Mouse (Mus musculus): ENCODE data around the gene Vps52.

The Vps52 gene

DNA sequence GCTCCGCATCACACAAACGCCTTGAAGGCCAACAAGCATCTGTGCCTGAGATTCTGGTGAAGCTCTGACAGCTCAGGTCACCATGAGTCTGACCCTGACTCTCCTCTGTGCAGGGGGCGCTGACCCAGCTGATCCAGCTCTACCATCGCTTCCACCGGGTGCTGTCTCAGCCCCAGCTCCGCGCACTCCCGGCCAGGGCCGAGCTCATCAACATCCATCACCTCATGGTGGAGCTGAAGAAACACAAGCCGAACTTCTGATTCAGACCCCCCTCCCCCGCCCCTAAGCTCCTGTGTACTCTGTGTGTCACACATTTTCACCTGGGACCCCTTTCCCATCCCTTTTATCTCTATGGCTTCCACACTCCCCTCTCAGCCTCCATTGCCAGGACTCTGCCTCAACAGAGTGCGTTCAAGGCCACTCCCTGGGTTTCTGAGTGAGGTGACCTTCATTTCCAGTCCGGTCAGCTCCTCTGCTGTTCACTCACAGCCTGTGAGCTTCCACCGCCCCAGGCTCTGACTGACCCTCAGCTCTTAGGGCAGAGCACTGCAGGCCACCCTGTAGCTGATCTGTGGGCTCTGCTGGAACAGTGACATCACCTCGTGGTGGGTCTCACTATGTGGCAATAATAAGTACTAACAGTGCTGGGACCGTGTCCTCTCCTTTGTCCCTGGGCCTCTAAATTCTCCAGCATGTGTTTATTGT lies 10.4 kb downstream of the Vps52 start:
- 89% methylated on average over 16 of the region's 16 CpGs for WGBS

DNA sequence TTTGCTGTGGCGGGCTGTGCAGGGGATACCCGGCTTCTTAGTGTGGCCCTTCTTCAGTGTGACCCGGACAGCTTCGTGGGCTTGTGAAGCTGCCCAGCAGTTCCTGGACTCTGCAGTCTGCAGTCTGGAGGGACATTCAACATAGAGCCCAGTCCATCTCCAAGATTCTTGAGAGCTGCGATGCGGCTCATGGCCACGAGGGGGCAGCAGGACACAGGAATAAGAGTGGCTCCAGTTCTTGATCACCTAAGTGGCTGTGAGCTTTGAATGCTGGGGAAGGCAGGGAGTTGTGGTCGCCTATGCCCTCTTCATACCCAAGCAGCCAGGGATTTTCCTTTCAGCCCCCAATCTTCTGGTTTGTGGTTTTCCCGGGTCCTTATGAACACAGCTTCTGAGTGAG lies 12.9 kb downstream of the Vps52 start:
- 4% methylated on average over 9 of the region's 9 CpGs for WGBS

DNA sequence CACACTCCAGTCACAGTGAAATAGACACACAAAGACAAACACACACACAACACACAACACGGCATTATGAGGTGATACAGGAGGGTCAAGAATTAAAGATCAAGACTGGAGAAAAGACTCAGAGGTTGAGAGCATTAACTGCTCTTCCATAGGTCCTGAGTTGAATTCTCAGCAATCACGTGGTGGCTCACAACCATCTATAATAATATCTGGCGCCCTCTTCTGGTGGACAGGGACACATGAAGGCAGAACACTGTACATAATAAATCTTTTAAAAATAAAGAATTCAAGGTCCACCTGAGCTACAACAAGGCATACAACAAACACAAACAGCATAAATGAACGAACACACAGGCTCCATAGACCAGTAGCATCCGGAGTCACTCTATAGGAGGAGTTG lies 13.3 kb downstream of the Vps52 start:
- 30% methylated on average over 5 of the region's 5 CpGs for WGBS

DNA sequence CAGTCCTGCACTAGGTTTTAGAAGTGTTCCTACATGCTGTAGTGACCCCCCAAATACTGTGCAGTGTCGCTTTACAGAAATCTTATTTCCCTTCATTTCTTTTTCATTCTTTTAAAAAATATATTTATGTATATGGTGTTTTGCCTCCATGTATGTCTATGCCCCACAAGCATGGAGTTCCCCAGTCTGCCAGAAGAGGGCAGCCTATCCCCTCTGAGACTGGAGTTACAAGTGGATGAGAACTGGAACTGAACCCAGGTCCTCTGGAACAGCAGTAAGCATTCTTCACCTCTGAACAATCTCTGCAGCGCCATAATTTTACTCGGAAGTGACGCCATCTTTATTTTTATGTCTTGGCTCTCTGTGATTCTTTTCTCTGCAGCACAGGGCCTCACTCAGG lies 13.8 kb downstream of the Vps52 start:
- 77% methylated on average over 4 of the region's 4 CpGs for WGBS

DNA sequence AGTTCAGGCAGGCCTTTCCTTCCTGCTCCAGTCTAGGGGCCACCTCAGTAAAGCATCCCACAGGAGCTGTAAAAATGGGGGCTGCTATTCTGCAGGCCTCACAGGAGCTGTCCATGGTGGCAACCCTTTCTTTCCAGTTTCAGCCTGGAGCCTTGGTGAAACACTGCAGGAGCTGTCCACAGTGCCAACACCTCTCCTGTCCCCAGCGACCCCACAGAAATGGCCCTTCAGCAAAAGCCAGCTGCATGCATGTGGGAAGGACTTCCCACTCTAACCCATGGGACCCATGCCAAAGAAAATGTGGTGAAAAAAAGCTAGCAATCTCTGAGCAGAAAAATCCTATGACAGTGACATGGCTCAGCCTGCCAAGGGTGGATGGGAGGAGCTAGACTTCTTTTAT lies 17.1 kb downstream of the Vps52 start:
- 17% methylated on average over 1 of the region's 1 CpGs for whole genome bisulfite sequencing

DNA sequence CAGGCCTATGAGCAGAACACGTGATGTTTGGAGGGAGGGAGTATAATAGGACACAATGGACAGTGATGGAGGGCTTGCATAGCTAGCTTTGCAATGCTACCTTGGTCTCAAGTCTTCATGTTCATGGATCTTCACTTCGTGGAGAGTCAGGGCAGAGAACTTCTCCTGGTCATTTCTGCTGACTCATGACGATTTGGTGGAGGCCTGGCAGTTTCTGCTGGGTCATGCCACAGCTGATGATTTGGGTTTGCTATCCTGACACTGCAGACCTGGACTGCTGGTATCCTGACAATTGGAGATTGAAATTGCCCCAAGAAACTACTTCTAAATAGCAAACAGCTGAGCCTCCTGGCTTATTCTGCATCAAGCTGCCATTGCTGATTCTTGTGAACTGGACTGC lies 18.0 kb downstream of the Vps52 start:
- WGBS = 66% methylated on average over 3 of the region's 3 CpGs

DNA sequence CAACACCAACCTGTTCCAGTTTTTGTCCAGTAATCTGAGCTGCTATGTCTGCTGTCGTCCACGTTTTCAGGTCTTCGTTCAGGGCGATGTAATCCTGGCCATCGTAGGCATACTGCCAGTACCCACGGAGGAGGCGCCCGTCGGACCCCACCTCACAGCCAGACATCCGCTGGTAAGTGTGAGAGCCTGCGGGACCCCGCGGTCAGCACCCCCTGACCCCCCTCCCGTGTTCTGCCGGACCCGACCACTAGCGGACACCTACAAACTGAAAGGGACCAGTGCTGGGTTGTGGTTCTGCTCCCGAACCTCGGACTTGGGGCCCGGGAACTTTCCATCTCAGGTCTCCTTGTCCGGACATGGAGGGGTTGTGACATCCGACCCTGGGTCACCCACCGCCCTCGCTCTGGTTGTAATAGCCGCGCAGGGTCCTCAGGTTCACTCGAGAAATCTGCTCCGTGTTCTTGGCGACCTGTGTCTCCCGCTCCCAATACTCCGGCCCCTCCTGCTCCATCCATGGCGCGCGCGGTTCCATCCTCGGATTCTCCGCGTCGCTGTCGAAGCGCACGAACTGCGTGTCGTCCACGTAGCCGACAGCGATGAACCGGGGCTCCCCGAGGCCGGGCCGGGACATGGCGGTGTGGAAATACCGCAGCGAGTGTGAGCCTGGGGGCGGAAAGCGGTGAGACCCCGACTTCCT lies 22.4 kb downstream of the Vps52 start:
- 3% methylated on average over 57 of the region's 57 CpGs for WGBS

DNA sequence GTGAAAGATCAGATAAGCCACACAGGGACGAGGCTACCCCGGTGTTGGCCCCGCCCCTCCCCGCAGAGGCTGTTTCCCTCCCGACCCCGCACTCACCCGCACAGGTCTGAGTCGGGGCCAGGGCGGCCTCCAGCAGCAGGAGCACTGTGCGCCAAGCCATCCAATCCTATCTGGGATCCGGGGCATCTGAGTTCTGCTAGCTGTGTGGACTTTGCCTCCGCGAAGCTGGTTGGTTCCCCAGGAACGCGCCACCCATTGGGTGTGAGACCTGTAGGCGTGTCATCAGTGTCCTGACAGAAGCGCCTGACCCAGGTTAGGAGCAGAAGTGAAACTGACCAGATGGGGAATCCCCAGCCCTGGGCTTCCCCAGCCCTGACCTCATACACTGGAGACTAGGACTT lies 23.0 kb downstream of the Vps52 start:
- WGBS = 4% methylated on average over 14 of the region's 17 CpGs

DNA sequence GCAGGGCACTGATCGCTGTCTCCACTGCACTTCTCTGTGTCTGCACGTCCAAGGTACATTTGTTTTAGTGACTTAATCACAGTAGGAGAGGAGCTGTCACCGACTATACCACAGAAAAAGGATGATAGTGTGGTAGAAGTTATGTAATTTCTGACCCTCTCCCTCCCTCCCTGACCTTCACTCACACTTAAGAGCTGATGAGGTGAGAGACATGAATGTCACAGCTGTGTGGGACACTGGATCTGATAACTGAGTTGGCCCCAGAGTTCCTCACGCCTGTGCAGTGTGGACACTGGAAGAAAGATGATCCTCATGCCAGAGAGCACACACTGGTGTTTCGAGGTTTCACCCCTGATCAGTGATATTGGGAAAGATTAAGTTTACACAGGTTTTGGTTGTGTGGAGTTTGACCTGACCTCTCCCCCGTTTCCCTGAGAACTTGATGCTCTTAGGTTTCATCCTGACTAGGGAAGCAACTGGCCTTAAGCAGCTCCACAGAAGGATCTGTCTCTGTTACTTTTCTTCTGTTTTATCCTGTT lies 24.0 kb downstream of the Vps52 start:
- WGBS = 85% methylated on average over 6 of the region's 6 CpGs

DNA sequence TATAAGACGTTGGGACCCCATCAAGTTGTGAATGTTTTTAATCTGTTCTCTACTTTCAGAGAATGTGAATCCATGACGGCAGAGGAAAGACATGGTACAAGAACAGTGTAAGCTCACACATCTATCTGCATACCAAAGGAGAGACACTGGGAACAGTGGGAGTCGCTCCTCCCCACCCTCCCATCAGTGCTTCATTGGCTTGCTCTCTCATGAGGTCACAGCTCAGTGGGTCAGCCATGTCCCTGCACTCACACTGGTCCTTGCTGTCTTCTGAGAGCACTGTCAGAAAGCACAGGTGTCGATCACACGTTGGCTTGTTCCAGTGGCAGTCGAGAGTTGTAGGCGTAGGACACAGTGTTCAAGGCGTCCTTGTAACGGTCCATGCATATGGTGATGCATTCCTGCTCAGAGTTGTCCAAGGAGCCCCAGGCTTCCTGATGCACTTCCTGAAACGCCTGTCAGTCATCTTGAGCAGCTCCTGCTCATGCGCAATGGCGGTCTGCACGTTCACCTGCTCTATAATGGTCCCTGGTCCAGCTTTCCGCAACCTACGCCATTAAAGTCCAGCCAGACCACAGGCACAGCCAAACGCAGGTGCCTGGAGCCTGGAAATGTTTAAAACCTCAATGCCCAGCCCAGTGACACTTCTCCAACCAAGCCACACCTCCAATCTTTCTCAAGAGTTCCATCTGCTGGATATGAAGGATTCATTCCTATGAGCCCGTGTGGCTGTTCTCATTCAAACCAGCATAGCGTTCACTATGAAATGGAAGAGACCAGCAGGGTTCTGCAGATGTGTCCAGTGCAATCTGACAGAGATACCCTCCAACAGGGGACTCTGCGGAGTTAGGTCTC lies 24.8 kb downstream of the Vps52 start:
- WGBS = 75% methylated on average over 19 of the region's 19 CpGs

DNA sequence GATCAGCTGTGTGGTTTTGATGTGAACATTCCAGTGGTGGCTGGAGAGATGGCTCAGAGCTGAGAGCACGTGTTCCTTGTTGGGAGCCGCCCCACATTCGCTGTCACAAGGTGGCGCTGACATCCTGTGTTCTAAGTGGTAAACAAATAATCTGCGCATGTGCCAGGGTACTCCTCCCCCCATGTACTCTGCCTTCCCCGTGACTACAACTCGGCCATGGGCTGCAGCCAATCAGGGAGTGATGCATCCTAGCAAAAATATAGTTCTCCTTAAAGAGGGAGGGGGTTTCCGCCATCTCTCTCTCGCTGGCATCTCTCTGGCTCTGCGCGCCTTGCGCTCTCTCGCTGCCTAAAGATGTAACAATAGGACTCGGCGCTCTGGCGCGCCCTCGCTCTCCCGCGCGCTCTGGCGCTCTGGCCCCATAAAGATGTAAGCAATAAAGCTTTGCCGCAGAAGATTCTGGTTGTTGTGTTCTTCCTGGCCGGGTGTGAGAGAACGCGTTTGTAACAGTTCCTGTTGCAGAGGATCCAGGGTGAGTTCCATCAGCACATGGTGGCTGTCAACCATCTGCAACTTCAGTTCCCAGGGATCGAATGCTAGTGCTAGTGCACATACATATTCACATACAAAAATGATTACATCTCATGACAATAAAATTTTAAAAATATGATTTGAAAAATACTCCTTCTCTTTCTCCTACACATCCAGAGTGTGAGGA lies 25.7 kb downstream of the Vps52 start:
- WGBS = under 1% methylated on average over 27 of the region's 27 CpGs

DNA sequence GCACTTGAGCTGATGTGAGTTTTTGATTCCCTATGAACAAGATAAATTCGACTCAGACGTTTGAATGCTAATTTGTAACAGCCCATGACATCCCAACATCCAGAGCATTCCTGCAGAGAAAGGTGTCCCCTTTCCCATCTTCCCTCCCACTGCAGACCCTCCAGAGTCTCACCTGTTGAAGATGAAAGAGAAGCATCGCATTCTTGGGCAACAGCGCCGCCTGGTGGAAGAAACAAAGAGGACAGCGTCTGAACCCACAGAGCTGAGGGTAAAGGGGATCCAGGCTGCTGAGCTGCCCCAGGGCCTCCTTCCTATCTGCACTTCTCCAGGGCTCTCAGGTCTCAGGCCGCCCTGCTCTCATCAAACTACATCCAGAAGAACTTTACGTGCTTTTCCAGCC lies 26.5 kb downstream of the Vps52 start:
- 11% methylated on average over 8 of the region's 8 CpGs for WGBS

DNA sequence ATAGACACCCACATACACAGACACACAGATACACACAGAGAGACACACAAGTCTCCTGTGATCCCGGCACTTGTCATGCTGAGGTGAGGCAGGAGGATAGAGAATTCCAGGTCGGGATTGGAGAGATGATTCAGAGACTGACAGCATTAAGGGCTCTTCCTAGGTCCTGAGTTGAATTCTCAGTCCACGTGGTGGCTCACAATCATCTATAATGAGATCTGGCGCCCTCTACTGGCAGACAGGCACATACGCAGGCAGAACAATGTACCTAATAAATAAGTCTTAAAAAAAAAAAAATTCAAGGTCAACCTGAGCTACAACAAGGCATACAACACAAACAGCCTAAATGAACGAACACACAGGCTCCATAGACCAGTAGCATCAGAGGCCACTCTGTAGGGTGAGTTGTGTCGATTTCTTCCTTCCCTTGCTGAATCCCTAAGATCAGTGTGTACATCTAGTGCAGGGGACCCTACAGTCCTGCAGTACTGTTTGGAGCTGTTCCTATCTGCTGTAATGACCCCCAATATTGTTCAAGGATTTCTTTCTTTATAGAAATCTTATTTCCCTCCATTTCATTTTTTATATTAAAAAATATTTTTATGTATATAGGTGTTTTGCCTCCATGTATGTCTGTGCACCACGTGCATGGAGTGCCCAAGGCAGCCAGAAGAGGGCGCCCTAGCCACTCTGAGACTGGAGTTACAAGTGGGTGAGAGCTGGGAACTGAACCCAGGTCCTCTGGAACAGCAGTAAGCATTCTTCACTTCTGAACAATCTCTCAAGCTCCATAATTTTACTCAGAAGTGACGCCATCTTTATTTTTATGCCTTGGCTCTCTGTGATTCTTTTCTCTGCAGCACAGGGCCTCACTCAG lies 36.4 kb downstream of the Vps52 start:
- 31% methylated on average over 10 of the region's 10 CpGs for WGBS

DNA sequence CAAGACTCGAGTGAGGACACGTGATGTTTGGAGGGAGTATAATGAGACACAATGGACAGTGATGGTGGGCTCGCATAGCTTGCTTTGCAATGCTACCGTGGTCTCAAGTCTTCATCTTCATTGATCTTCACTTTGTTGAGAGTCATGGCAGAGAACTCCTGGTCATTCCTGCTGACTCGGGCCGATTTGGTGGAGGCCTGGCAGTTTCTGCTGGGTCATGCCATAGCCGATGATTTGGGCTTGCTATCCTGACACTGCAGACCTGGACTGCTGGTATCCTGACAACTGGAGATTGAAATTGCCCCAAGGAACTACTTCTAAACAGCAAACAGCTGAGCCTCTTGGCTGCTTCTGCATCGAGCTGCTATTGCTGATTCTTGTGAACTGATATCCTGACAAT lies 39.3 kb downstream of the Vps52 start:
- WGBS = 94% methylated on average over 8 of the region's 8 CpGs

DNA sequence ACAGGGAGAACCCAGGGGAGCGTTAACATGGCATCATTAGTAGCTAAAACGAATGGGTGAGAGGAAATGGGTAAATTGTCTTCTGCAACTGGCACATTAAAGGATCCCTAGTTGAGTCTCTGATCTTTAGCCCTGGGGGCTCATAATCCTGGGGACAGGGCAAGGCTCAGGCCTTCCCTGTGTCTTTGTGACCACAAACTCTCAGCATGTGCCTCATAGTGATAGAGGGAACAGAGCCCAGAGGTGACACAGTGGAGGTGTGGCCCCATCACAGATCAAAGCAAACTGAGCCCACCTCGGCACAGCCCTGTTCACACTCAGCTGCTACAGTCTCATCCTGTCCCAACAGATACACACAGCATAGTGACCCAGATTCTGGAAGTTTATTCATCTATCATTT lies 40.0 kb downstream of the Vps52 start:
- 86% methylated on average over 3 of the region's 3 CpGs for WGBS

DNA sequence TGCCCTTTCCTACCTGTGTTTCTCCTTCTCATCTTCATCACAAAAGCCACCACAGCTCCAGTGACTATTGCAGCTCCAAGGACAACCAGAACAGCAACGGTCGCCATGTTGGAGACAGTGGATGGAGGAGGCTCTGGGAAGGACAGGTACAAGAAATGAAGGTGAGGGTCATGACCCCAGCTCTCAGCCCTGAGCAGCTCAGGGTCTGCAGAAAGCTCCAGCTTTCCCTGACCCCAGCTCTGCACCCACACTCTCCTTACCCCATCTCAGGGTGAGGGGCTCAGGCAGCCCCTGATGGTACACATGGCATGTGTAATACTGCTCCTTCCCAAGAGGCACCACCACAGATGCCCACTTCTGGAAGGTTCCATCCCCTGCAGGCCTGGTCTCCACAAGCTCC lies 41.4 kb downstream of the Vps52 start:
- WGBS = 96% methylated on average over 2 of the region's 2 CpGs

DNA sequence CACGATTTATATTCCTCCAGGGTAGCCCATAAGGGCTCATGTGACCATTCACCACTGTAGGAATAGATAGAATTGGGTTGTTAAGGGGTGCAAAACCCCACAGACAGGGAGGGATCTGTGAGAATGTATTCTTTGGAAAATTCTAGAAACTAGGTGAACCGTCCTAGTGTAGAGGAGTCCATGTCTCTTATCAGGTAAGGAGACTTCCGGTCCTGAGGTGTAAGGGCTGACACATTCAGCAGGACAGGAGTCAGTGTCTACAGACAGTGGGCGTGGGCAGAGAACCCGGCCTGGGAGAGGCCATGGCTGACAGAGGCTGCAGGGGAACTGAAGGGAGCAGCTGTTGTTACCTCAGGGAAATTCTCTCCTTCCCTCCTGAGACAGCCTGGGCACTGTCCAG lies 43.1 kb downstream of the Vps52 start:
- WGBS = 77% methylated on average over 5 of the region's 5 CpGs

DNA sequence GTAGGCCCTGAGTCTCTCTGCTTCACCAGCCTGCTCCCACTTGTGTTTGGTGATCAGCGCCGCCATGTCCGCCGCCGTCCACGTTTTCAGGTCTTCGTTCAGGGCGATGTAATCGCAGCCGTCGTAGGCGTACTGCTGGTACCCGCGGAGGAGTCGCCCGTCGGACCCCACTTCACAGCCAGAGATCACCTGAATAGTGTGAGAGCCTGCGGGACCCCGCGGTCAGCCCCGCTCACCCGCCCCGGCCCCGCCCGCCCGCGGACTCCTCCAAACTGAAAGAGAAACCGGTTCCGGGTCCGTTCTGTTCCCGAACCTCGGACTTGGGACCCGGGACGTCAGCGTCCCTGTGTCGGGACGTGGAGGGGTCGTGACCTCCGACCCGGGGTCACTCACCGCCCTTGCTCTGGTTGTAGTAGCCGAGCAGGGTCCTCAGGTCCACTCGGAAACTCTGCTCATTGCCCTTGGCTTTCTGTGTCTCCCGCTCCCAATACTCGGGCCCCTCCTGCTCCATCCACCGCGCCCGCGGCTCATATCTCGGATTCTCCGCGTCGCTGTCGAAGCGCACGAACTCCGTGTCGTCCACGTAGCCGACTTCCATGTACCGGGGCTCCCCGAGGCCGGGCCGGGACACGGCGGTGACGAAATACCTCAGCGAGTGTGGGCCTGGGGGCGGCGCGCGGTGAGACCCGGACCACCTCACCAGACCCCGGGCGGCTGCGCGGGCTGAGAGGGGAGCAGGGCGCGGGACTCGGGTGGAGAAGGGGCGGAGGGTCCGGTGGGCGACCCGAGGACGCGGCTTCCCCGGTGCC lies 43.9 kb downstream of the Vps52 start:
- WGBS = 2% methylated on average over 86 of the region's 87 CpGs

DNA sequence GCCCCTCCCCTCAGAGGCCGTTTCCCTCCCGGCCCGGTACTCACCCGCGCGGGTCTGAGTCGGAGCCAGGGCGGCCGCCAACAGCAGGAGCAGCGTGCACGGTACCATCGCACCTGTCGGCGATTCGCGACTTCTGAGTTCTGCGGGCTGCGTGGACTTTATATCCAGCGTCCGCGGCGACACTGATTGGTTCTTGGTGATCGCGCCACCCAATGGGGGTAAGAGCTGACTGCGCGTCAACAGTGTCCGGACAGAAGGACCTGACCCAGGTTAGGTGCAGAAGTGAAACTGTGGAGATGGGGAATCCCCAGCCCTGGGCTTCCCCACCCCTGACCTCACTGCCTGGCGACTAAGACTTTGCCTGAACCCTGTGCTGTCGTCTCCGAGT lies 44.5 kb downstream of the Vps52 start, which contains the start of gene H2-K1:
H2-K1 (minus strand) TSS at position 198 of the 388 bp plus-strand sequence.
- 3% methylated on average over 30 of the region's 30 CpGs for WGBS

DNA sequence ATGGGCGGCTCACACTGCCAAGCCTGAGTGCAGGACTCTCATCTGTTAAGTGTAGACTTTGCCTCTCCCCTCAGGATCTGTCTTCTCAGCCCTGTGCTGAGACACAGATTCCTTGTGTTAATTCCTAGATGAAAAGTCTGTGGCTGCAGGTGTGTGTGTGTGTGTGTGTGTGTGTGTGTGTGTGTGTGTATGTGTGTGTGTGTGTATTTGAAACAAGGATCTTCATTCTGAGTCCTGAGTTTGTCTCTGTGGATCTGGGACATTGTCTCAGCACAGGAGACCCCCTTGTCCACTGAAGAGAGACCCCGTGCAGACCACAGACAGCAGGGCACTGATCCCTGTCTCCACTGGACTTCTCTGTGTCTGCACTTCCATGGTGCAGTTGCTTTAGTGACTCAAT lies 45.2 kb downstream of the Vps52 start:
- 65% methylated on average over 2 of the region's 2 CpGs for WGBS

Data from cerebral cortex, adult 2 months (tissue).